Mouse (Mus musculus): Measurements from ENCODE around the gene Gm49320.

- TF ChIP-seq CTCF (IDR thresholded peaks at IDR 0.05; ENCODE audit: insufficient read depth, low read length) (no peak), POLR2A (IDR thresholded peaks at IDR 0.05; ENCODE audit: borderline replicate concordance, extremely low read depth, low read depth, low read length) (no peak)
Measured at GRCm38 (mm10) chr8:4239193-4239890, 677 bp downstream of the Gm49320 start.
